Mouse (Mus musculus) MEL-GATA-1-ER (cell line): ENCODE results near the gene Jag1.

Experiments used
- DNase-seq: peaks from one replicate; pipeline ENCODE4 v3.0.0-alpha.2; 2012; ENCODE audit warnings: low read depth; ENCODE audit errors: extremely low read depth

Gene Jag1

DNA sequence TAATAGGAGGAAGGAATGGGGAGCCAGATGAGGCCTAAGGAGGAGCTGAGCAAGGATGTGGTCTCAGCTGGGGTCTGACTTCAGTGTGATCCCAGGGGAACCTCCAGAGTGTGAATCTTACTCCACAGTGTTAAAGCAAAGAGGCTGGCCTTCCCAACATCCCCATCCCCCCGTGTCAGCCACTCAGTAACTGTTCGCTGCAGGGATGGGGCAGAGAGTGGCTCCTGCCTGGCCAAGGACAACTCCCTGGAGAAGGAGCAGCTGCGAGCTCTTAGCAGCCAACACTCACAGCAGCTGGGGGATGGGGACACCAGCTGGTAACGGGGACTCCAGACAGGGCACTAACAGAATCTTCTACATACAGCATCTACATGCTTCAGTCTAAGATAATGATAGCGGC lies 15.4 kb downstream of the Jag1 start:
- no peak for DNase-seq

DNA sequence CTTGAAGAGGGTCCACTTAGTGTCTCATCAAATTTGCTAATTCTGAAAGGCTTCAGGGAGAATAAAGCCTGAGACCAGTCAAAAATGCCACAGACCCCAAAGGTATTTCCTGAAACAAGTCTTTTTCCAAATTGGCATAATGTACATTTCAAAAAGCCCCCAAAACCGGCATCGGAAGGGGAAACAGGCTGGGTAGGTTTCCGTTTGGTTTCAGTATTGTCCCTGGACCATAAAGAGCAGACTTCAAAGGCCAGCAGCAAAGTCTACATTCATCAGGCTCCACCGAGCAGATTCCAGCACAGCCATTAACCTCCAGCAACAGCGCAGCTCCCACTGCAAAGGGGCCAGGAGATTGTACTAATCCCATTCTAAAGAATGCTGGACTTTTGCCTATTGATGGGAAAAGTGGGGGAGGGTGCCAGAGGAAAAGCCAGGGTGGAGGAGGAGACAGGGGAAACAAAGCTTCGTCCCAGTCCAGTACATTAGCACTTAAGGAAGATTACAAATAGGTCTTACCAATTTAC lies 17.2 kb downstream of the Jag1 start:
- DNase-seq: no peak

- DNase-seq: no peak
Observed at GRCm38 (mm10) chr2:137098269-137099035, 18.0 kb downstream of the Jag1 start.

DNA sequence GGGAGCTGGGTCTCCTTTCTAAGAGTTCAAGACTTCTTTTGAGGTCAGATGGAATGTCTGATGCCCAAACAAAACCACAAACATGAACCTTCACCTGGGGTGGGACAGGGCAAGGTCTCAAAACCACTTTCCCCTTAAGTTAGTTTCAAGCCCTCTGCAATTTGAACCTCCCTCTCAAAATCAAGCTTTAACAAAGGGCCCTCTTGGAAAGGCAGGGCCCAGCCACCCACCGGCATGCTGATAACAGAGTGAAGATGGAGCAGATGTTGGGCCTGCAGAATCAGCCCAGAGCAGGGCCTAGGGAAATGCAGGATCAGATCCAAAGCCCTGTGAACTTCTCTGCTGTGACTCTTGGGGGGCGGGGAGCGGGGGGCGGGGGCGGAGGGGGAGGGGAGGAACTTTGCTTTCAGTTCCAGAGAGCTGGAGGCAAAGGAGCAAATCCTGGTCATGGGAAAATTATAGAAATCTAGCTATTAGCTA lies 19.4 kb downstream of the Jag1 start:
- no peak for DNase-seq

DNA sequence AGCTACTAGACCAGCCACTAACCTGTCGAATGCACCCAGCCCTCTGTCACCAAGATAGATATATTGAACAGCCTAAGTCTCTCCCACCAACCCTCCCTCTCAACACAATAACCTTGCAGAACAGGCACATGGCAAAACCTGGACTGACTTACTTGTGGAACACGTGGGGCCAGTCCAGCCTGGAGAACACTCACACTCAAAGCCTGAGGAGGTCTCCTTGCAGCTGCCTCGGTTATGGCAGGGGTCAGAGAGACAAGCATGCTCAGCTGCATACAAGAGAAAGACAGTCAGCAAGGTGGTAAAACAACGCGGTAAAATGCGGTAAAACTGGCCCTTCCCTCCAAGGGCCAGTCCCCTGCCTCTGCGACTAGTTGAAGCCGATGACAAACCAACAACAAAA lies 22.1 kb downstream of the Jag1 start:
- DNase-seq: no peak

GRCm38 (mm10) chr2:137093298-137093630 lies 23.2 kb downstream of the Jag1 start:
- no peak for DNase-seq

- DNase-seq: no peak
Observed at GRCm38 (mm10) chr2:137092523-137093297, 23.7 kb downstream of the Jag1 start.

DNA sequence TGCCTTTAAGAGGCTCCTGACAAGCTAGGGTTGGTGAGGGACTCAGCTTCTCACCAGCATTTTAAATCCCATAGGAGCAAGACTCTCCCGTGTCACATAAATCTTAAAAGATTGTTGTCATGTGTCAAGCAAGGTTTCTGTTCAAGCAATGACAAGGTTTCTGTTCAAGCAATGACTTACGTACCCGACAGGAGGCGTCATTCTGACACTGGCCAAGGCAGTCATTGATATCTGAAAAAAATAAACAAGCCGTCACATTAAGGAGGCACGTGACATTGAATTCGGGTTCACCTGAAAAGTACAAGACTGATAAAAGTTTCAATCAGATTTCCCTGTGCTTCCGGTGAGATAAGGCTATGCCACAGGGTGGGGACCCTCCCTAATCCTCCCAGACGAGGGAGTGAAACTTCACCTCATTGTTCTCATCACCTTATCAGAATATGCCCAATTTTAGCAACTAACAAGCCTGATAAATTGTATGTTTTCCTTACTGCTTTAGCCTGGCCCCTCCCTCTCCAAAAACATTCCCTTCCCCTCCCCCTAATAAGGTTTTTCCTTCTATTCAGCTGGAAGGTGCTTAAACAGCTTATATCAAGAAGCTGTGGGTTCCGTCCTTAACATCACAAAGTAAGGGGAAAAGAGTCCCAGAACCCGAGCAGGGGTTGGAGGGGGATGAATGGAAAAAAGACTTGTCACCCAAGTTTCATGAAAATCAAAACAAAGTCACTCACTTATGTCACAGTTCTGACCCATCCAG lies 24.5 kb downstream of the Jag1 start:
- no peak for DNase-seq

- no peak for DNase-seq
Observed at GRCm38 (mm10) chr2:137087705-137088104, 28.7 kb downstream of the Jag1 start.

- no peak for DNase-seq
Observed at GRCm38 (mm10) chr2:137086621-137087395, 29.6 kb downstream of the Jag1 start.

DNA sequence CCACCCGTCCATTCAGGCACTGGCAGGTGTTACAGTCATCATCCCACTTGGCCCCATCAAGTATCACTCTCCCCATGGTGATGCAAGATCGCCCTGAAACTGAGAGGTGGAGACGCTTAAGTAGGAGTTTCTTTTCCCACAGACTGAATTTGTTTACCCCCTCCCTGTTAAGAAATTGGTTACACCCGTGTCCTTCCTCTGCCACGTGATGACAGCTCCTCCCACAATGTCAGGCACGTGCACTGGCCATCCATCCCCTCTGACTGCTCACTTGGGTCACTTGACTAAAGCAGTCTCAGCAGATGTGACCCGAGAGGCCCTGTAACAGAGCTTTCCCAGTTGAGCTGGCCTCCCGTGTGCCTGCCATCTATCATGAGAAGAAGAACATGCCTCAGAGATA lies 31.2 kb downstream of the Jag1 start:
- DNase-seq: no peak

- DNase-seq: no peak
Observed at GRCm38 (mm10) chr2:137082896-137083620, 33.4 kb downstream of the Jag1 start.

DNA sequence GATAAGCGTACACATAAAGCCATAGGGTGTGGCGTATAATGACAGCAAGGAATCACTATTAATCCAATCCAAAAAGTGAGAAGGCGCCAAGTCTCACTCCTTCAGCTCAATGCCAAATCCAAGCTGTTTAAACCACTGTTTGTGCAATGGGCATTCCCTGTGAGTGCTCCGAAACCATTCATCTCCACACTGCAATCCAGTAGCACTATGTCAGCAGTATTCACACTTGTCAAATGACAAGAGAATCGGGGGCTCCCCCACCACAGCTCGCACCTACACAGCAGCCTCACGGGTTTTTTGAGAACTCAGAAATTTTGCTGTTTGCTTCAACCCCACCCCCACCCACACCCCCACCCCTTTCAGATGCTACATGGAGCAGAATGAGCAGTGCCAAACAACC lies 35.4 kb downstream of the Jag1 start:
- no peak for DNase-seq

GRCm38 (mm10) chr2:137080468-137080867 lies 36.0 kb downstream of the Jag1 start:
- DNase-seq: no peak

- no peak for DNase-seq
Observed at GRCm38 (mm10) chr2:137079721-137080320, 36.6 kb downstream of the Jag1 start.

DNA sequence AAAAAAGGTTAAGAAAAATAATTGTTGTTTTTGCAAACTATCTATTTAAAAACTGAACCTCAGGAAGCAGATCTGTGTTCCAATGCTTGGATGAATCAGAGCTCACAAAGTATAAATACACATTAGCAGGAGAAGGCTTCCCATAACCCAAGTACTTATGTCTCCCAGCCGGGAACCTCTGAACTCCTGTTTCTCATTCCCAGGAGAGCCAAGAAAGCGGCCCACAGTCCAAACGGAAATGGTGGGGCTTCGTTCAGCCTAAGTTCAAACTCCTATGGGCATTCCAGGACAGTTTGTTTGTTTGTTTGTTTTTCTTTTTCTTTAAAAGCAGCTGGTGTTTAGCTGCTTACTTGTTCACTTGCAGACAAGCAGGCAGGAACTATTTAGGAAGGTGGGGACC lies 37.7 kb downstream of the Jag1 start:
- DNase-seq: no peak

DNA sequence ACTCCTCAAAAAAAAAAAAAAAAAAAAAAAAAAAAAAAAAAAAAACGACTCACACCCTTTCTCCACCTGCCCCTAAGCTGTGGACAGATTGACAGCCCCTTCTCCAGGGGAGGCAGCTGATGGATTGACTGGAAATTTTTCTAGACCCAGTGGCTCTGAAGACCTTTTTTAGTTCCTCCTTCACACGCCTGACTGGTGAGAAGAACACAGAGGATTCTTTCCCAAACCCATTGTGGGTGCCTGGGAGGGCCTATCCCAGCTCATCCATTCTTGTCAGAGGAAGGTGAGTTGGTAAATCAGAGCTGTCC lies 42.2 kb downstream of the Jag1 start:
- DNase-seq: no peak

DNA sequence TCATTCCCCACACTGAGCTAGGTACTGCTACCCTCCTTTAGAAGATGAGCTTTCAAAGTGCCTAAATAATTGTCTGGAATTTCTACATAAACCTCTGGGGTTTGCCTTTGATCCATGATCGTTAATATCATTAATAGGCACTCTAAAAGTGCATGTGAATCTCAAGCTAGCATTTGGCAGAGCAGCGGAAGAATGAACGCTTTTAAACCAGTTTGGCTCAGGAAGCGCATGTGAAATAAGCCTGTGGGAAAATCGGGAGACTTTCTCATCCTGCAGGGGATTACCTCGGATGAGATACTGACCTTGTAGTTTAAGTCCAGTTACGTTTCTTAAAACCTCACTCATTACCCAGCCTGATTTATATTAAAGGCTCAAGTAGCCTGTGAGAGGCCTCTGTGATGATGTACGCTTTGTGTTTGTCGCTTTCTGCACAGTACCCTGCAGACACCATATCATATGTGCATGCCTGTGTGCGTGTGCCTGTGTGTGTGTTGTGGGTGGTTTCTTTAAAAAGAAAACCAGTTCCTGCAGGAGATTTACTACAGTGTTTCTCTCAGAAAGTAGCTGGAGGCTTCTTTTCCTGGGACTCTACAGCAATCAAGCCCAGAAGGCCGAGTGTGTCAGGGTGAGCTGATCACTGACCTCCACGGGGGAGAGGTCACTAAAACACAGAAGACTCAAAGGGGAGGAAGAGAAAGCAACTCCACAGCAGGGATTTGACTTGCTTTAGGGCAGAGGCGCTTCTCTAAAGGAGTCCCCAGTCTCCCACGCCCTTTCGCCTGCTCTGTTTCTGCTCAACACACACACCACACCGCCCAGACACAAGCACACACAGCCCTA lies 42.8 kb downstream of the Jag1 start:
- DNase-seq: no peak

DNA sequence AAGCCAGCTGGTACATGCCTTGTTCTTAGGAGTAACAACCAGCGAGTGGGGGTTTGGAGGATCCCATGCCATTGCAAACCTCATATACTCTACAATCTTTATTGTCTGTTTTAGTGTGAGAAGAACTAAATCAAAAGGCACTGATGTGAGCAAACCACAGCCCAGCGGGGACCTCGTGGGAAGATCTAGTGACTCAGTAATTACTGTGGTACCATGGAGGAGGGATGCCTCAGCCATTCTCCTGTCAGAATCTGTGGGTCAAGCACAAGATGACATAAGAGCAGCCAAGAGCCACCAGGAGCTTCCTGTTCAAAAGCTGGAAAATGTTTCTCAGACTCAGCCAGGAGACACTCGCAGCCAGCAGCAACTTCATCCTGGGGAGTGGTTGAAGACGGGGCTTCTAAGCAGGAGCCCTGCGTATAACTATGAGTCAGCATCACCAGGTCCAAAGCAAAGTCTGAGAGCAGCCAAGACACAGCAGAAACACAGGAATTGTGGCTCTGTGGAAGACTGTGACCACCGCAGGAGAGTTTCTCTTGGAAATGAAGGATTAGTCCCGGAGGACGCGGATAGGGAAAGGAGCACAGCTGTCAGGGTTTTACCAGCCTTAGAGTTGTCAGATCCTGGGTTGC lies 48.8 kb downstream of the Jag1 start:
- no peak for DNase-seq
